Mouse (Mus musculus): ENCODE results near the gene Rnf225.
"Not testable (repeated sequence)": the region's sequence is repeated elsewhere in the genome, so short reads cannot be mapped to it uniquely, and the experiment has no call there.

DNA sequence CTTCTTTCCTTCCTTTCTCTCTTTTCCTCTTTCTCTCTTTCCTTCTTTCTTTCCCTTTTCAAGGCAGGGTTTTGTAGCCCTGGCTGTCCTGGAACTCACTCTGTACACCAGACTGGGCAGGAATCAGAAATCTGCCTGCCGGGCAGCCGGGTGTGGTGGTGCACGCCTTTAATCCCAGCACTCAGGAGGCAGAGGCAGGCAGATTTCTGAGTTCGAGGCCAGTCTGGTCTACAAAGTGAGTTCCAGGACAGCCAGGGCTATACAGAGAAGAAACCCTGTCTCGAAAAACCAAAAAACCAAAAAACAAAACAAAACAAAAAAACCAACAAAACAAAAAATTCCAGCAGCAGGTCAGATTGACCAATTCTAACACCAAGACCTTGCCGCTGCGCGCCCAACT is 46.7 kb upstream of the Rnf225 start:
- TF ChIP-seq EP300, CTCF (IDR thresholded peaks at IDR 0.05; ENCODE audit: low read depth): not testable (repeated sequence)
